19 mouse cellular contexts compared by ENCODE assay signal in the genomic region with DNA sequence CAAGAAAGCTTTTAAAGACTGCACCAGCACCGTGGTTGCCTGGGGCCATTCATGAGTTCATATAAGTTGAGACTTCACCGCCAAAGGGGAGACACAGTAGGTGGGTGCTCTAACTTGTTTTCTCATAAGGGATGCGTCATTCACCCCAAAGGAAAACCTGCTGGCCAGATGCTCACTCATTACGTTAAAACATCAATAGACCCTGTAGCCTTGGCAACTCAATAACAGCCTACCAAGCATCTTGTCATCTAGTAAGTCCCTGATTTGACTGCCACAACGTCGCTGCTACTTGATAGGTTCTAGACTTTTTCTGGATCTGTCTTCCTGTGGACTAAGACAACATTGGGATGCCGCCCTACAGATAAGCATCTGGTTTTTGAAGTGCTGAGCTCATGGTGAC. TPM values are rescaled to one million over a fixed set of nuclear protein-coding genes. Genes with fewer than 3 reads are reported as not detected.
DNase-seq lines count a peak whose midpoint lies in the region; TF ChIP-seq lines count a peak whose summit lies in the region.
"Had no signal": no experiment of that assay in that cellular context is flagged by ENCODE, and none has a peak within 500 bp of the region (broad histone marks: within the 10 kb centered on the region; RNA-seq: fewer than 3 reads in every experiment).

No protein-coding gene starts in this region.

- 0 out of 2 replicates have a peak, but pooled peaks cover under 1% of the 10 kb centered on the region for H3K79me2 ChIP-seq in heart, adult 2 months (replicated peaks; ENCODE audit: control insufficient read depth, insufficient read depth, low read length)

- H3K9ac ChIP-seq in heart, adult 2 months (ENCODE audit: low read depth, low read length), result no peak overlapping the region
- H3K9ac ChIP-seq: forebrain, embryonic 13.5 days; hindbrain, embryonic 12.5 days; hindbrain, embryonic 15.5 days; intestine, embryonic 15.5 days had no signal

- H3K4me3 ChIP-seq in heart, adult 2 months, result no peak overlapping the region
- H3K4me3 ChIP-seq: forebrain, embryonic 10.5 days; forebrain, embryonic 13.5 days; gastrocnemius, adult 2 months; hindbrain, embryonic 12.5 days; hindbrain, embryonic 15.5 days; intestine, embryonic 15.5 days had no signal

- no peak for TF ChIP-seq EP300 in heart, adult 2 months (IDR thresholded peaks at IDR 0.05; ENCODE audit: insufficient read depth, low read depth, low read length)

- no peak for TF ChIP-seq POLR2A in heart, adult 2 months (IDR thresholded peaks at IDR 0.05; ENCODE audit: insufficient read depth, low read depth, low read length)

- DNase-seq in heart, adult 11 months, result peak; percentile 85
- no peak for DNase-seq in heart, adult 2 months
- DNase-seq in CD8-positive naive resting alpha-beta T cell, adult 2 months (ENCODE audit: low read depth in 2 of 2, low spot score in 2 of 2), result peak; percentile 51 to 52
- DNase-seq in naive thymus-derived CD4-positive, alpha-beta T cell, adult 2 months (ENCODE audit: low read depth), result peak; percentile 76
- DNase-seq in liver, result no peak
- DNase-seq in gastrocnemius, adult 8-10 months (ENCODE audit: low spot score in 2 of 2), result no peak
- DNase-seq: adrenal gland, postnatal 10 days; adrenal gland, postnatal 36 days; B cell, adult 2 months; cerebellum, adult 18-20 months; gastrocnemius, adult 2 months; gastrocnemius, postnatal 25 days; kidney, adult 11 months had no signal

- no peak for TF ChIP-seq CTCF in heart, adult 2 months (IDR thresholded peaks at IDR 0.05)

- WGBS in heart, adult 2 months, result 89% methylated on average over 7 of the region's 7 CpGs

- no peak overlapping the region for H3K27ac ChIP-seq in heart, adult 2 months
- H3K27ac ChIP-seq: forebrain, embryonic 10.5 days; forebrain, embryonic 13.5 days; gastrocnemius, adult 2 months; hindbrain, embryonic 12.5 days; hindbrain, embryonic 15.5 days; intestine, embryonic 15.5 days had no signal

- H3K4me1 ChIP-seq in heart, adult 2 months (ENCODE audit: control insufficient read depth, insufficient read depth, low read length), result peaks cover 14% of the 10 kb centered on the region

- peaks cover 17% of the 10 kb centered on the region for H3K36me3 ChIP-seq in heart, adult 2 months (ENCODE audit: control insufficient read depth, insufficient read depth, low read length)
- H3K36me3 ChIP-seq: forebrain, embryonic 10.5 days; hindbrain, embryonic 12.5 days; hindbrain, embryonic 15.5 days; intestine, embryonic 15.5 days had no signal

- H3K27me3 ChIP-seq in heart, adult 2 months (ENCODE audit: control insufficient read depth, insufficient read depth, low read length), result no peaks in the 10 kb centered on the region
- H3K27me3 ChIP-seq: forebrain, embryonic 13.5 days; hindbrain, embryonic 15.5 days; intestine, embryonic 15.5 days had no signal

- intact Hi-C loops in heart, adult 2 months (cut with DNase I), result loop anchor here (5.0 kb wide), 1 partner anchor 35 kb away; no protein-coding TSS in a partner anchor

RNA-seq across cellular contexts. Expression of gene 4930523C07Rik, which starts 1.8 kb away (rescaled TPM):
- 10 to 100 TPM; 17.4 to 22.3 TPM for total RNA-seq in heart, adult 2 months (2021)
- polyA plus RNA-seq in heart, adult 2 months (2012; rRNA removed), result 10.7 and 10.9 TPM in 2 replicates
- 1 to 10 TPM; 2.5 to 5.5 (median 3.1) TPM for total RNA-seq in gastrocnemius, adult 8-10 months (2022)
- total RNA-seq: MEL had no signal

Comparison
In these comparisons a context has a peak if more than half of its experiments do, and no peak if none do; other contexts are left out.
1. DNase-seq: peak in heart, adult 11 months (single experiment), CD8-positive naive resting alpha-beta T cell, adult 2 months (2 of 2) and naive thymus-derived CD4-positive, alpha-beta T cell, adult 2 months (single experiment); none in heart, adult 2 months (0 of 2), liver (single experiment) and gastrocnemius, adult 8-10 months (0 of 2).